In the genomic region with DNA sequence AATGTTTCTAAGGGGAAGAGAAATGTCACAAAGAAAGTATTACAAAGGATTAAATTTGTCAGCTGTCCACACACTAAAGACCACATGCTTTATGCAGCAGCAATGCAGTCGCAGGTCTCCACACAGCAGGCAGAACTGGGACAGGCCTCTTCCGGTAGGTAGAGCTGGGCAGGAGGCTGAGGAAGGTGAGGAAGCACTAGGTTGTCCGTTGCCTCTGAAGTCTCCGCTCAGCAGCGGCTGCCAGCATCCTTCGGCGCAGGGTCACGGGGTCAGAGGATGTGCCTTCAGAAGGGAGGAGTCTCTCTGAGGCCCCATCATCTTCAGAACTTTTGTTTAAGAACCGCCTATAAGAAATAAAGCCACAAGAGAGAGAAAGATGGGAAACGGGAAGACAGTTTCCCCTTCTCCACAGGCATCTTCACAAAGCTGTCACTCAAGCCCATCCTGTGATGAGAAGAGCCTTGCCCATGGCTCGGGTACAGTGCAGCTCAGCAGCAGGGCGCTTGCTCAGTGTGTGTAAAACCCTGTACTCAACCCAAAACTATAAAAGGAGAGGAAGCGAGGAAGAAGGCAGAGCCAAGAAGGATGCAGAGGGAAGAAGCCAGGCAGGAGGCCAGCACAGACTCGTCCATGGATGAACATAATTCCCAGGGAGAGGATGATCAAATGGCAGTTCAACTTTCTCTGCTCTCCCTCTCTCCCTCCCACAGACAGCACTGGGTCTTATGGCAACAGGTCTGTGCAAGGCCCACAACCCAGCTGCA, we compare ENCODE assay signal across 15 mouse cellular contexts. TPM values are rescaled to one million over a fixed set of nuclear protein-coding genes. Genes with fewer than 3 reads are reported as not detected.
DNase-seq lines count a peak whose midpoint lies in the region; ATAC-seq and TF ChIP-seq lines count a peak whose summit lies in the region.
"Had no signal": no experiment of that assay in that cellular context is flagged by ENCODE, and none has a peak within 500 bp of the region (broad histone marks: within the 10 kb centered on the region; RNA-seq: fewer than 3 reads in every experiment).

No protein-coding gene starts in this region.

- ATAC-seq in forebrain, embryonic 11.5 days (replicated peaks; ENCODE audit: low FRiP score) = no peak
- no peak; the same call in 1 of the 2 replicates for ATAC-seq in forebrain, embryonic 13.5 days
- ATAC-seq in hindbrain, postnatal 0 days = peak; percentile 46; the same call in 1 of the 2 replicates
- no peak for ATAC-seq in hindbrain, embryonic 12.5 days (ENCODE audit: low FRiP score)
- ATAC-seq in midbrain, embryonic 16.5 days = no peak
- no peak for ATAC-seq in midbrain, embryonic 15.5 days (replicated peaks)

- no peaks in the 10 kb centered on the region for H3K4me1 ChIP-seq in forebrain, embryonic 11.5 days (replicated peaks; ENCODE audit: control insufficient read depth, insufficient read depth, low read length)
- no peaks in the 10 kb centered on the region for H3K4me1 ChIP-seq in forebrain, embryonic 13.5 days
- no peaks in the 10 kb centered on the region for H3K4me1 ChIP-seq in hindbrain, postnatal 0 days (ENCODE audit: insufficient read depth, low read length)
- H3K4me1 ChIP-seq in hindbrain, embryonic 12.5 days = no peaks in the 10 kb centered on the region; the same call in 1 of the 2 replicates
- 0 out of 2 replicates have a peak, but pooled peaks cover 2% of the 10 kb centered on the region for H3K4me1 ChIP-seq in midbrain, embryonic 16.5 days (ENCODE audit: control insufficient read depth, insufficient read depth, low read length)
- H3K4me1 ChIP-seq in midbrain, embryonic 15.5 days = no peaks in the 10 kb centered on the region
- H3K4me1 ChIP-seq: neural tube, embryonic 13.5 days had no signal

- H3K4me2 ChIP-seq in forebrain, embryonic 11.5 days (ENCODE audit: low read depth, low read length, severe bottlenecking) = no peak overlapping the region
- H3K4me2 ChIP-seq in forebrain, embryonic 13.5 days = no peak overlapping the region
- no peak overlapping the region for H3K4me2 ChIP-seq in hindbrain, postnatal 0 days (ENCODE audit: low read depth, low read length)
- no peak overlapping the region for H3K4me2 ChIP-seq in hindbrain, embryonic 12.5 days (replicated peaks)
- H3K4me2 ChIP-seq in midbrain, embryonic 16.5 days (ENCODE audit: low read length) = no peak overlapping the region
- no peak overlapping the region for H3K4me2 ChIP-seq in midbrain, embryonic 15.5 days
- H3K4me2 ChIP-seq: heart, embryonic 11.5 days; neural tube, embryonic 13.5 days had no signal

- no peak overlapping the region for H3K9ac ChIP-seq in forebrain, embryonic 11.5 days (ENCODE audit: low read length)
- H3K9ac ChIP-seq in forebrain, embryonic 13.5 days = no peak overlapping the region
- H3K9ac ChIP-seq in hindbrain, postnatal 0 days (replicated peaks; ENCODE audit: low read length) = no peak overlapping the region
- H3K9ac ChIP-seq in hindbrain, embryonic 12.5 days = no peak overlapping the region
- H3K9ac ChIP-seq in midbrain, embryonic 16.5 days (ENCODE audit: low read depth, low read length) = no peak overlapping the region
- H3K9ac ChIP-seq in midbrain, embryonic 15.5 days = no peak overlapping the region
- H3K9ac ChIP-seq: neural tube, embryonic 13.5 days had no signal

- peak; percentile 39 for DNase-seq in forebrain, embryonic 11.5 days (ENCODE audit: low spot score)
- DNase-seq in hindbrain, postnatal 0 days (ENCODE audit: low spot score) = no peak
- DNase-seq in telencephalon, adult 2 months (ENCODE audit: low read depth, low spot score) = peak; percentile 77
- DNase-seq: adrenal gland, postnatal 36 days; gastrocnemius, postnatal 25 days; heart, postnatal 36 days; kidney, adult 9 months; lung, postnatal 10 days; thymus, postnatal 36 days had no signal

- WGBS in forebrain, embryonic 11.5 days = 90% methylated on average over 14 of the region's 14 CpGs
- WGBS in forebrain, embryonic 13.5 days = 85% methylated on average over 14 of the region's 14 CpGs
- 61% methylated on average over 14 of the region's 14 CpGs for WGBS in hindbrain, postnatal 0 days
- 83% methylated on average over 14 of the region's 14 CpGs for WGBS in hindbrain, embryonic 12.5 days
- 87% methylated on average over 14 of the region's 14 CpGs for WGBS in midbrain, embryonic 16.5 days
- 87% methylated on average over 14 of the region's 14 CpGs for WGBS in midbrain, embryonic 15.5 days

- TF ChIP-seq CTCF in hindbrain, postnatal 0 days (IDR thresholded peaks at IDR 0.05; ENCODE audit: low read depth) = no peak

- no peak overlapping the region for H3K4me3 ChIP-seq in forebrain, embryonic 11.5 days (ENCODE audit: low read depth, low read length)
- H3K4me3 ChIP-seq in forebrain, embryonic 13.5 days = no peak overlapping the region
- no peak overlapping the region for H3K4me3 ChIP-seq in hindbrain, postnatal 0 days (ENCODE audit: low read length)
- no peak overlapping the region for H3K4me3 ChIP-seq in hindbrain, embryonic 12.5 days
- no peak overlapping the region for H3K4me3 ChIP-seq in midbrain, embryonic 16.5 days (ENCODE audit: low read depth, low read length)
- H3K4me3 ChIP-seq in midbrain, embryonic 15.5 days = no peak overlapping the region
- H3K4me3 ChIP-seq: neural tube, embryonic 13.5 days had no signal

- peaks cover 10% of the 10 kb centered on the region; the same call in 1 of the 2 replicates for H3K36me3 ChIP-seq in forebrain, embryonic 11.5 days (ENCODE audit: control insufficient read depth, insufficient read depth, low read length)
- peaks cover 89% of the 10 kb centered on the region for H3K36me3 ChIP-seq in forebrain, embryonic 13.5 days (ENCODE audit: poor library complexity, severe bottlenecking)
- peaks cover 56% of the 10 kb centered on the region for H3K36me3 ChIP-seq in hindbrain, postnatal 0 days (ENCODE audit: insufficient read depth, low read length)
- H3K36me3 ChIP-seq in hindbrain, embryonic 12.5 days = peaks cover 69% of the 10 kb centered on the region
- H3K36me3 ChIP-seq in midbrain, embryonic 16.5 days (ENCODE audit: control insufficient read depth, insufficient read depth, low read length) = peaks cover 36% of the 10 kb centered on the region
- peaks cover 52% of the 10 kb centered on the region for H3K36me3 ChIP-seq in midbrain, embryonic 15.5 days (replicated peaks)

- H3K9me3 ChIP-seq in forebrain, embryonic 11.5 days (ENCODE audit: control insufficient read depth, low read length) = no peaks in the 10 kb centered on the region
- H3K9me3 ChIP-seq in forebrain, embryonic 13.5 days (replicated peaks) = no peaks in the 10 kb centered on the region
- H3K9me3 ChIP-seq in hindbrain, postnatal 0 days (ENCODE audit: low read length) = no peaks in the 10 kb centered on the region
- H3K9me3 ChIP-seq in hindbrain, embryonic 12.5 days (replicated peaks) = no peaks in the 10 kb centered on the region
- no peaks in the 10 kb centered on the region for H3K9me3 ChIP-seq in midbrain, embryonic 16.5 days (replicated peaks; ENCODE audit: control insufficient read depth, low read length, poor library complexity, severe bottlenecking)
- H3K9me3 ChIP-seq in midbrain, embryonic 15.5 days = no peaks in the 10 kb centered on the region
- H3K9me3 ChIP-seq: neural tube, embryonic 13.5 days had no signal

- no peaks in the 10 kb centered on the region for H3K27me3 ChIP-seq in forebrain, embryonic 11.5 days (ENCODE audit: control insufficient read depth, insufficient read depth, low read length)
- H3K27me3 ChIP-seq in forebrain, embryonic 13.5 days = no peaks in the 10 kb centered on the region
- no peaks in the 10 kb centered on the region for H3K27me3 ChIP-seq in hindbrain, postnatal 0 days (ENCODE audit: insufficient read depth, low read length)
- no peaks in the 10 kb centered on the region for H3K27me3 ChIP-seq in hindbrain, embryonic 12.5 days
- H3K27me3 ChIP-seq in midbrain, embryonic 16.5 days (ENCODE audit: control insufficient read depth, insufficient read depth, low read depth, low read length) = no peaks in the 10 kb centered on the region
- H3K27me3 ChIP-seq in midbrain, embryonic 15.5 days (replicated peaks) = no peaks in the 10 kb centered on the region
- H3K27me3 ChIP-seq: neural tube, embryonic 13.5 days had no signal

- H3K27ac ChIP-seq in forebrain, embryonic 11.5 days (ENCODE audit: low read depth, low read length) = no peak overlapping the region
- no peak overlapping the region for H3K27ac ChIP-seq in forebrain, embryonic 13.5 days
- H3K27ac ChIP-seq in hindbrain, postnatal 0 days = no peak overlapping the region
- H3K27ac ChIP-seq in hindbrain, embryonic 12.5 days = no peak overlapping the region
- 0 out of 2 replicates have a peak overlapping the region, but pooled peaks have one; percentile 17 for H3K27ac ChIP-seq in midbrain, embryonic 16.5 days (ENCODE audit: low read length)
- H3K27ac ChIP-seq in midbrain, embryonic 15.5 days = no peak overlapping the region
- H3K27ac ChIP-seq: neural tube, embryonic 13.5 days had no signal

RNA-seq across cellular contexts. Expression of gene Amfr, which starts 39.5 kb away (rescaled TPM):
- 60.5 and 65.3 TPM in 2 replicates for polyA plus RNA-seq in forebrain, embryonic 11.5 days (2014; fragmentation: Nextera tagmentation; extraction: Ambion mirVana)
- 50.8 TPM in 2 replicates for polyA plus RNA-seq in forebrain, embryonic 13.5 days (2015; fragmentation: Nextera tagmentation; extraction: Ambion mirVana)
- total RNA-seq in hindbrain, postnatal 0 days (2014; rRNA removed) = 195 and 265 TPM in 2 replicates
- polyA plus RNA-seq in hindbrain, postnatal 0 days (2015; fragmentation: Nextera tagmentation; extraction: Ambion mirVana) = 86.9 and 88.9 TPM in 2 replicates
- 77.4 and 79.4 TPM in 2 replicates for polyA plus RNA-seq in hindbrain, embryonic 12.5 days (2016; fragmentation: Nextera tagmentation; extraction: Ambion mirVana)
- 61.2 and 67.5 TPM in 2 replicates for polyA plus RNA-seq in midbrain, embryonic 16.5 days (2015; fragmentation: Nextera tagmentation; extraction: Ambion mirVana)
- polyA plus RNA-seq in midbrain, embryonic 15.5 days (2015; fragmentation: Nextera tagmentation; extraction: Ambion mirVana) = 74.9 and 79.0 TPM in 2 replicates
